Mouse (Mus musculus) ovary, postnatal 36 days (tissue): ENCODE measurements around the gene Farp1.

Experiments used
- DNase-seq: peaks from one replicate; pipeline ENCODE4 v3.0.0; 2022; ENCODE audit warnings: low spot score, mixed read lengths

The Farp1 gene

GRCm38 (mm10) chr14:121057750-121058149 lies 22.8 kb downstream of the Farp1 start:
- no peak for DNase-seq

DNA sequence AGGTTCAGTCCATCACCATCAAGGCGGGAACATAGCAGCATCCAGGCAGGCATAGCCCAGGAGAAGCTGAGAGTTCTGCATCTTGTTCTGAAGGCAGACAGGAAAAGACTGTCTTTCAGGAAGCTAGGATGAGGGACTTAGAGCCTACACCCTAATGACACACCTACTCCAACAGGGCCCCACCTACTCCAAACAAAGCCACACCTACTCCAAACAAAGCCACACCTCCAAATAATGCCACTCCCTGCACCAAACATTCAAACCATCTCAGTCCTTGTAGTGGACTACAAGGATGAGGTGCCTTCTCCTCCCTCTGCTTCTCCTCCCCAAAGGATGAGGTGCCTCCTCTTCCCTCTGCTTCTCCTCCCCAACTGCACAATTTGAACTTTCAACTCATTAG lies 23.5 kb downstream of the Farp1 start:
- DNase-seq = no peak

DNA sequence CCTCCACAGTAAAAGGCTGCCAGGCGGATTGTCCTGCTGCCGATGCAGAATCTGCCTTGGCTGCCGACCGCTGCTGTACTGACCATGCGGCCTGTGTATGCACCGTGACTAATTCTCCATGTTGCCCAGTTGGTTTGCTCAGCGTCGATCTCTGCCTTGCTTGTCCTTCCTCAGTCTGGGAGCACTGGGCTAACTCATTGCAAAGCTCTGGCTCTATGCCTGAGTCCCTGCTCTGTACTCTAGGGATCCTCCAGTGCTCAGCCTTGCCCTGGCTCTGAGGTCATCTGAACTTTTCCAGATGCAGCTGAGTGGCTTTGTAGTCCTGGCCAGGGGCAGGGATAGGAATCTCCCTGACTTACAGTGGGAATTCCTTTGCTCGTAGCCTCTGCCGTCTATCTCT lies 24.3 kb downstream of the Farp1 start:
- peak; percentile 38 for DNase-seq

DNA sequence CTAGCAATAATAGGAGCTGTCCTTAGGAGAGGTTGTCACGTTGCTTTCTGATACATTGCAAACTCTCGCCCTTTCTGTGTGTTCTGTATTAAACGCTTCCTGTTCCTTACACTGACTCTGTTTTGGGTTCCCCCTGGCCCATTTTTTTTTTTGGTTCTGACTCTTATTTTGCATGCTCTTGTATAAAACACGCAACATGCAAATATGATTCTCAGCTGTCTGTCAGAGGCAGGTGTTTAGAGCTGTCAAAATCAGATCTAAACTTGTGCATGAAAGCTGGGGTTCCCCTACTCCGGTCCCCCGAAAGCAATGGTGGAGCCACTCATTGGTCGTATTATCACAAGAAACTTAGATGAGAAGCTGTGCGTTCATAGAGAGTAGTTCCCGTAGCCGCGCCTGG lies 25.5 kb downstream of the Farp1 start:
- no peak for DNase-seq

DNA sequence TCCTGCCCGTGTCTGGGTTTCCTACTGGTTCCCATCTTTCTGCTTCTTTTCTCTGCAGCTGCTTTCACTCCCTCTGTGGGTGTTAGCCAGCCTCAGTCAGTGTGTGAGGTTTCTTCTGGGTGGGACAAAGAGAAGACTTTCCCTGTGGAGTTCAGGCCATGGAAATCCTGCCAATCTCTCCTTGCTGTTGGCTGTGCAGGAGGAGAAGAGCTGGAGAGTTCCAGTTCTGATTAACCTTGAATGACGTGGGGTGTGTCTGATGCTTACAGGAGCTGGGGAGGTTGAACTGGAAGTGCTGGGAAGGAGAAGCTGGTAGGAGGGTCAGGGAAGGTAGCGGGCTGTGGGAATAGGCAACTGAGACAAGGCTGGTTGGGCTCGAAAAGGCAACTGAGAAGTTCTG lies 26.7 kb downstream of the Farp1 start:
- no peak for DNase-seq

- no peak for DNase-seq
Observed at GRCm38 (mm10) chr14:121062238-121063082, 27.5 kb downstream of the Farp1 start.

- no peak for DNase-seq
Observed at GRCm38 (mm10) chr14:121064726-121065125, 29.7 kb downstream of the Farp1 start.

DNA sequence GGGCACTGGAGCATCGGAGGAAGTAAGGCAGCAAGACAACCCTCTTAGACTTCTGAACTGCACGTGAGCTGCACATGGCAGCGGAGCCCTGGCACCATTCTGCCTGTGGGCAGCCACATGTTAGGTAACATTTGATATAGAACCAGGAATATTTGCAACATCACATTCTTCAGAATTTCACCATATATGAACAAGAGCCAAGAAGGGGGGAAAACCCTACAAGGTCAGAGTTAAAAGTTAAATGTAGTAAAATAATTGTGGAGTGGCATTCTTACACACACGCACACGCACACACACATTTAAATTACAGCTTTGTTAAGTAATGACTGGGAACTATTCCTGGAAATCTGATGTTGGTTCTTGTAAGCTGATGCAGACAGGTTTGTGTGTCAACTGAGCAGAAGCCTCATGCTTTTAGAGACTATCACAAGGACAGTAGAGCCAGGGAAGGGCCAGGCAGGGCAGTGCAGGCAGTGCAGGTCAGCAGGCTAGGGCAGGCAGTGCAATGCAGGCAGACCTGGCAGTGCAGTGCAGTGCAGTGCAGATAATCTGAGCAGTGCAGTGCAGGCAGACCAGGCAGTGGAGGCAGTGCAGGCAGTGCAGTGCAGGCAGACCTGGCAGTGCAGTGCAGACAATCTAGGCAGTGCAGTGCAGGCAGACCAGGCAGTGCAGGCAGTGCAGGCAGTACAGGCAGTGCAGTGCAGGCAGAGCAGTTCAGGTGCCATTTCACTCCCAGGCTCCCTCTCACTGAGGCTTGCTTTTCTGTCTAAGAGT lies 38.3 kb downstream of the Farp1 start:
- no peak for DNase-seq

DNA sequence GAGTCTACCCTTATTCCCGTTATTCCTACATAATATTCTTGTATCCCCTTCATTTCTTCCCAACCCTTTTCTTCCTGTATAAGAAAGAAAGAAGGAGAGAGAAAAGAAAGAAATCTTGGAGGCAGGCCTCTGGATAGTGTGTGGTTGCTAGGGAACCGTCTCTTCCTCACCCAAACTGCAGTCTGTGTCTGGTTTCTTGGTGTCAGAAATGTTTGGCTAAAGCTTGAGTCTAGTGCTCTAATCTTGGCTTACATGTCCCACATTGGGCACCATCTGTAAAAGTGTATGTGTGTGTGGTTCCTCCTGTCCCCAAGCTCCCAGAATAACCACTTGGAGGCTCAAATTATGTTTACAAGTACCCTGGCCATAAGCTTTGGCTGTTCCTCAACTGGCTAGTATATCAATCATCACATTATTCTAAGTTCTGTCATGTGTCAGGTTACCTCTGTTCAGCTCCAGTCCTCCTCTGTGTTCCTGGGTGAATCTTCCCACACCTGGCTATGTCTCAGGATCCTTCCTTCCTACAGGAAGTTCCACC lies 39.3 kb downstream of the Farp1 start:
- DNase-seq = no peak

GRCm38 (mm10) chr14:121080739-121081138 lies 45.7 kb downstream of the Farp1 start:
- DNase-seq = no peak

GRCm38 (mm10) chr14:121082341-121082740 lies 47.3 kb downstream of the Farp1 start:
- no peak for DNase-seq

DNA sequence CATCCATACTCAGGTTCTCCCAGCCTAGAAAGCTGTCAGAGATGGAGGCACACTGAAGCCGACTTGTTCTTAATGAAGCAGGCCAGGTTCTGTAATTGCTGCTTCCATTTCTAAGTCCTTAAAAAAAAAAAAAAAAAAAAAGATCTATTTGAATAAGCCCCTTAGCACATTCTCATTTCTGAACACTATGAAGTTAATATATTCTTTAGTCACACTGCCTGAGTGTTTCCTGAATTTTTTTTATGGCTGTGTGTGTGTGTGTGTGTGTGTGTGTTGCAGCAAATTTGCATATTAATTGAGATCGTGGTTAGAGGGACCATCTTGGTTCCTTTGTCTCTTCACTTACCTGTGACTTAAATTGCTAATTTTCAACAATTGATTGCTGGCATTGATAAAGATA lies 47.8 kb downstream of the Farp1 start:
- DNase-seq = no peak

DNA sequence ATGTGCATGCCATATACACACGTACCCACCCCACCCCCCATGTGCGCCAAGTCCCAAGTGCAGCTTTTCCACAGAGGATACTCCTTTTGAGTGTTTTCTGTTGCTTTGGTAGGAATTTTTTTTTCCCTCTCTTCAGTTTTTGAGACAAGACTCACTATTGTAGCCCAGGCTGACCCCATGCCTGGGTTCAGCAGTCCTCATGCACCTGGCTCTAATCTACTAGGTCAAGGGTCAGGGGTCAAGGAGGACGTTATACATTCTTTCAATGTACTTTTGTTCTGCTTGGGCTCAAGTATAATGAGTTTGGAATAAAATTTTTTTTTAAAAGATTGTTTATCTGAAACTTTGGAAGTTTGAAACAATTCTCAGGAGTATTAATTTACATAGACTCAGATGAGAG lies 48.4 kb downstream of the Farp1 start:
- no peak for DNase-seq

DNA sequence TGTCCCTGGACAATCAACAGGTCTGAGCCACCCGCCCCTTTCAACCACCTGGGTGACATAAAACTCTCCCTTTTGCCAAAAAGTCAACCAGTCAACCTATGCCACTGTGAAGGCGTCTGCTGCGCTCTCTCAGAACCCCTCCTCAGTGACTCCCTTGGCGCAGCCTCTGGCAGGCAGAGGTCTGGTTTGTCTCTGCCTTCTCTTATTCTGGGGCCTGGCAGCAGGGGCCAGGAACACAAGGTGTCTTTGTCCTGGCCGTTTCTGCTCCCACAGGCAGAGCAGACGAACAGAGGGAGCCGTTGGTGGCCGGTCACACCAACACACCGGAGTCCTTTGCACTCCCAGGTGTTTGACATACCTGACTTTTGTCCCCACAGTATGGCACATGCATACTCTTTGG lies 57.5 kb downstream of the Farp1 start:
- DNase-seq = no peak

DNA sequence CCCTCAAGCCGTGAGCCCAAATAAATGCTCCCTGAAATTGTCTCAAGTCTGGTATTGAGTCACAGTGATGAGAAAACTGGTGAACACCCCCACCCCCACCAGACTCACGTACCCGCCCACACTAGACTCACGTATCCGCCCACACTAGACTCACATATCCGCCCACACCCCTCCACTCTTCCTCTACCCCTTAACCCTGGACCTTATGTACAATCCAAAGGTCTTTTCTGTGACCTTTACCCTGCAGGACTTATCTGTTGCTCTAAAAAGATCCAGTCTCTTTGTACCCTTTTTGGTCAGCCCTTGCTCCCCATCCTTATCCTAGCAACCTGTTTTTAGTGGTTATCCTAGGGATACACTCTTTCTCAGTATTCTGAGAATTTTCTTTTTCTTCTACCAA lies 58.9 kb downstream of the Farp1 start:
- no peak for DNase-seq

DNA sequence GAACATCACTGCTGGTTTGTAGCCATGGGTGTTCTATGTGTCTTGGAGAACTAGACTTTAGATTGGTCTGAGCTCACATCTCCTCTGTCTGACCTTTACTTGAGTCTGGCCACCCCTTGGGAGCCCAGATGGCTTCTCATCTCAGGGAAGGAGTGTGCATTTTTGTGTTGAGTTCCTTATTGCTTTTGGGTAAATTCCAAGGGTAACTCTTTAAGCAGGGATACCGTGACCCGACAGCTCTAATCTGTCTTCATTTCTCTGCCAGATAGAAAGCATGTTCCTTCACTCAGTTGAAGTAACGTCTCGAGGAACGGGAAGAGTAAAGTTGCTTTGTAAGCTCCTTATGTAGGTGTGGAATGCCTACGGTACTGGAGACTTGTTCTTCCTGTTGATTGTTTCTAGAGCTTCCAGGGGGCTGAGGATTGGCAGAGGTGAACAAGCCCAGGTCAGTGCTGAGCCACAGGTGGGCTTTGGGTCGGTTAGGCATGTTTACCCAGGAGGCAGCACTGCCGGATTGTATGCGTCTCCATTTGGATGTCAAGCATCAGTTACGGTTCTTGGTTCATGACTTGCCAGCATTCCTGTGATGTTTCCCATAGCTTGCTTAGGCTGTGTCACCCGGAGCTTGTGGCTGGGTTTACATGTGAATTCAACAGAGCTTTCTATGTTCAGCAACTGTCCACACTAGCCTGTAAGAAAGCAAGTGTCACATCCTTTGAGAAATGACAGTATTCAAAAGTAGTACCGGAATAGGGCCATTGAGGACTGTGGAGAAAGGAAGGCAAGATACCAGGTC lies 62.8 kb downstream of the Farp1 start:
- DNase-seq = no peak

- DNase-seq = no peak
Observed at GRCm38 (mm10) chr14:121099120-121099519, 64.1 kb downstream of the Farp1 start.

GRCm38 (mm10) chr14:121099876-121100275 lies 64.9 kb downstream of the Farp1 start:
- no peak for DNase-seq

DNA sequence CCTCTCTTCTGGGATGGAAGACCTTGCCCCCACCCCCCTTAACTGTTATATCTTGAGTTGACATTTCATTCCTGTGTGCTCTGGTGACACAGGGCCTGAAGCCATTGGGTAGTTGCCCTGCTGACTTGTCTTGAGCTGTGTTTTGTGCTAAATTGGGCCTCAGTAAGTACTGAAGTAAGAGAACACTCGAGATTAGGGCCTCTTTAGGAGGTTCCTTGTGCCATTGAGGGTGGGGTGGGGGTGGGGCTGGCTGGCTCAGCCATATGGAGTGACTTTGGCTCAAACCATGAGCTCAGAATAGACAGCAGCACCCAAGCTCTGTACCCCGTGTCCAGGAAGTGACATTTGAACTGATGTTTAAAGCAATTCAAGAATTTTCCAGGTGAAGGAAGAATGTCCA lies 65.8 kb downstream of the Farp1 start:
- DNase-seq = no peak

- no peak for DNase-seq
Observed at GRCm38 (mm10) chr14:121101531-121101930, 66.5 kb downstream of the Farp1 start.

DNA sequence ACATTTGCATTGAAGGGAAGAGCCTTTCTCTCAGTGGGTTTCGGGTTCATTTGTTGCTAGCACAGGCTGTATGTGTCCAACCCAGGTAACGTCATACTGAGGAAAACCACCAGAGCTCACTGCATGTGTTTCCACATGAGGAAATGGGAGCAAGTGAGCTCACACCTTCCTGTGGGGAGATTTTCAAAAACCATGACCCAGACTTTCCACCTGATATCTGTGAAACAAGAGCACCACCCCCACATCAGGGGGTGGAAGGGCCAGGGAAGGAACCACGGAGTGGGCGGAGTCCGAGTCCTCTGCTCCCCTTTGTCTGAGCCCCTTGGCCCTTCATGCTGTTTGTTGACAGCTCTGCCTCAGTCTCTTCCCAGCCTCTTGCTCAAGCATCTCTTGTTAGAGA lies 67.6 kb downstream of the Farp1 start:
- no peak for DNase-seq

DNA sequence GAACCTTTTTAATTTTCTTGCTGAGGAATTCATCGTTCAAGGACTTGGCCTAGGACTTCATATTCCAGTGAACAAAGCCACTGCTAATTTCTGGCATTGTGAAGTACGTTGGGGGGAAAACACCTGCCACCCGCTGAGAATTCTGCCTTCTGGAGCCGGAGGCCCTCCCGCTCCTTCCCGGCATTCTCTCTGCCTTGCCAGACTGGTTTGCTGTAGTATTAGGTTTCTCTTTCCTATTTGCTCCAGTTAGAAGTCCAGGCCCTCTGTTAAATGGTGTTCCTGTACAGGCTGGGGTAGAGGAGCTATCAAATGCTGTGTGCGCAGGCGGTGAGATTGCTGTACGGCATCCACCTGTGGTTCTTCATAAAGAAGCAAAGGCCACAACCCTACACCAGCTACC lies 68.5 kb downstream of the Farp1 start:
- DNase-seq = no peak
